Comparison of ENCODE assay signal across 21 mouse cellular contexts in genomic region chr3:55464226-55464625, GRCm38 (mm10). TPM values are rescaled to one million over a fixed set of nuclear protein-coding genes. Genes with fewer than 3 reads are reported as not detected.
A peak's percentile ranks its signal among the peaks of the same experiment; 100 is the strongest.
DNase-seq lines count a peak whose midpoint lies in the region; ATAC-seq and TF ChIP-seq lines count a peak whose summit lies in the region.
"Had no signal": no experiment of that assay in that cellular context is flagged by ENCODE, and none has a peak within 500 bp of the region (broad histone marks: within the 10 kb centered on the region; RNA-seq: fewer than 3 reads in every experiment).

No protein-coding gene starts in this region.

- H3K9me3 ChIP-seq in embryonic facial prominence, embryonic 13.5 days: no peaks in the 10 kb centered on the region
- no peaks in the 10 kb centered on the region for H3K9me3 ChIP-seq in embryonic facial prominence, embryonic 10.5 days
- no peaks in the 10 kb centered on the region for H3K9me3 ChIP-seq in midbrain, embryonic 14.5 days (ENCODE audit: control insufficient read depth, low read length)
- no peaks in the 10 kb centered on the region for H3K9me3 ChIP-seq in midbrain, embryonic 11.5 days (ENCODE audit: control insufficient read depth, low read length)
- H3K9me3 ChIP-seq in embryonic facial prominence, embryonic 14.5 days (ENCODE audit: control insufficient read depth, low read length): no peaks in the 10 kb centered on the region
- H3K9me3 ChIP-seq in limb, embryonic 12.5 days: 0 out of 2 replicates have a peak, but pooled peaks cover 5% of the 10 kb centered on the region
- H3K9me3 ChIP-seq in intestine, postnatal 0 days (ENCODE audit: control insufficient read depth): no peaks in the 10 kb centered on the region
- H3K9me3 ChIP-seq: forebrain, embryonic 12.5 days; heart, embryonic 13.5 days; intestine, embryonic 15.5 days had no signal

- no peak for DNase-seq in embryonic facial prominence, embryonic 10.5 days (ENCODE audit: low spot score)
- no peak for DNase-seq in midbrain, embryonic 14.5 days
- DNase-seq in midbrain, embryonic 11.5 days (ENCODE audit: low spot score, missing footprints): no peak
- no peak for DNase-seq in embryonic facial prominence, embryonic 14.5 days (ENCODE audit: low spot score)
- DNase-seq: gastrocnemius, postnatal 10 days; heart, adult 18-20 months; liver; right cerebral cortex, adult 18-20 months had no signal

- H3K4me1 ChIP-seq in embryonic facial prominence, embryonic 13.5 days: peaks cover 28% of the 10 kb centered on the region; the same call in 1 of the 2 replicates
- peaks cover 29% of the 10 kb centered on the region for H3K4me1 ChIP-seq in embryonic facial prominence, embryonic 10.5 days
- H3K4me1 ChIP-seq in midbrain, embryonic 14.5 days (ENCODE audit: control insufficient read depth, insufficient read depth, low read length): peaks cover 38% of the 10 kb centered on the region
- H3K4me1 ChIP-seq in midbrain, embryonic 11.5 days (ENCODE audit: control insufficient read depth, insufficient read depth, low read length): no peaks in the 10 kb centered on the region; the same call in 1 of the 2 replicates
- H3K4me1 ChIP-seq in embryonic facial prominence, embryonic 14.5 days (ENCODE audit: control insufficient read depth, insufficient read depth, low read length): peaks cover 4% of the 10 kb centered on the region; the same call in 1 of the 2 replicates
- peaks cover 33% of the 10 kb centered on the region for H3K4me1 ChIP-seq in limb, embryonic 12.5 days (replicated peaks)
- no peaks in the 10 kb centered on the region for H3K4me1 ChIP-seq in intestine, postnatal 0 days (replicated peaks; ENCODE audit: control insufficient read depth, insufficient read depth, low read length)
- H3K4me1 ChIP-seq: intestine, embryonic 15.5 days had no signal

- H3K36me3 ChIP-seq in embryonic facial prominence, embryonic 13.5 days: no peaks in the 10 kb centered on the region
- H3K36me3 ChIP-seq in embryonic facial prominence, embryonic 10.5 days (replicated peaks): no peaks in the 10 kb centered on the region
- H3K36me3 ChIP-seq in midbrain, embryonic 14.5 days (ENCODE audit: control insufficient read depth, insufficient read depth, low read length): no peaks in the 10 kb centered on the region
- no peaks in the 10 kb centered on the region; the same call in 1 of the 2 replicates for H3K36me3 ChIP-seq in midbrain, embryonic 11.5 days (ENCODE audit: control insufficient read depth, insufficient read depth, low read length)
- H3K36me3 ChIP-seq in embryonic facial prominence, embryonic 14.5 days (ENCODE audit: control insufficient read depth, insufficient read depth, low read length): no peaks in the 10 kb centered on the region
- peaks cover 6% of the 10 kb centered on the region; the same call in 1 of the 2 replicates for H3K36me3 ChIP-seq in limb, embryonic 12.5 days
- H3K36me3 ChIP-seq in intestine, postnatal 0 days (ENCODE audit: control insufficient read depth, insufficient read depth): no peaks in the 10 kb centered on the region
- H3K36me3 ChIP-seq: forebrain, embryonic 12.5 days; heart, embryonic 13.5 days; intestine, embryonic 15.5 days had no signal

- H3K27me3 ChIP-seq in embryonic facial prominence, embryonic 13.5 days: no peaks in the 10 kb centered on the region
- no peaks in the 10 kb centered on the region; the same call in 1 of the 2 replicates for H3K27me3 ChIP-seq in embryonic facial prominence, embryonic 10.5 days (replicated peaks; ENCODE audit: low read depth, poor library complexity, severe bottlenecking)
- no peaks in the 10 kb centered on the region for H3K27me3 ChIP-seq in midbrain, embryonic 14.5 days (ENCODE audit: control insufficient read depth, insufficient read depth, low read length)
- H3K27me3 ChIP-seq in midbrain, embryonic 11.5 days (ENCODE audit: control insufficient read depth, insufficient read depth, low read length): no peaks in the 10 kb centered on the region
- no peaks in the 10 kb centered on the region for H3K27me3 ChIP-seq in embryonic facial prominence, embryonic 14.5 days (replicated peaks; ENCODE audit: control insufficient read depth, insufficient read depth, low read length)
- 0 out of 2 replicates have a peak, but pooled peaks cover 3% of the 10 kb centered on the region for H3K27me3 ChIP-seq in limb, embryonic 12.5 days
- H3K27me3 ChIP-seq in intestine, postnatal 0 days (replicated peaks; ENCODE audit: control insufficient read depth, insufficient read depth, low read length): no peaks in the 10 kb centered on the region
- H3K27me3 ChIP-seq: forebrain, embryonic 12.5 days; heart, embryonic 13.5 days; intestine, embryonic 15.5 days had no signal

- ATAC-seq in embryonic facial prominence, embryonic 13.5 days (ENCODE audit: insufficient number of reproducible peaks, insufficient read depth, low FRiP score, low TSS enrichment, low read depth): no peak
- no peak for ATAC-seq in midbrain, embryonic 14.5 days (ENCODE audit: low FRiP score, low TSS enrichment)
- ATAC-seq in midbrain, embryonic 11.5 days (ENCODE audit: low FRiP score): no peak
- ATAC-seq in embryonic facial prominence, embryonic 14.5 days (ENCODE audit: low read depth): no peak
- ATAC-seq in limb, embryonic 12.5 days (ENCODE audit: insufficient number of reproducible peaks, insufficient read depth, low FRiP score, low TSS enrichment, low read depth): no peak
- ATAC-seq in intestine, postnatal 0 days: no peak
- ATAC-seq: intestine, embryonic 15.5 days; lung, postnatal 0 days had no signal

- H3K27ac ChIP-seq in embryonic facial prominence, embryonic 13.5 days: peak overlapping the region; percentile 69; the same call in 1 of the 2 replicates
- no peak overlapping the region; the same call in 1 of the 2 replicates for H3K27ac ChIP-seq in embryonic facial prominence, embryonic 10.5 days (replicated peaks)
- no peak overlapping the region for H3K27ac ChIP-seq in midbrain, embryonic 14.5 days (replicated peaks; ENCODE audit: low read depth, low read length)
- no peak overlapping the region for H3K27ac ChIP-seq in midbrain, embryonic 11.5 days (ENCODE audit: low read depth, low read length)
- H3K27ac ChIP-seq in embryonic facial prominence, embryonic 14.5 days (replicated peaks; ENCODE audit: low read depth, low read length): peak overlapping the region; percentile 46; the same call in 1 of the 2 replicates
- H3K27ac ChIP-seq in limb, embryonic 12.5 days: 0 out of 2 replicates have a peak overlapping the region, but pooled peaks have one; percentile 4
- H3K27ac ChIP-seq in intestine, postnatal 0 days (ENCODE audit: low read depth, low read length): no peak overlapping the region
- H3K27ac ChIP-seq: forebrain, embryonic 12.5 days; heart, embryonic 13.5 days; intestine, embryonic 15.5 days; stomach, postnatal 0 days had no signal

- WGBS in embryonic facial prominence, embryonic 13.5 days: 55% methylated on average over 3 of the region's 3 CpGs
- 69% methylated on average over 3 of the region's 3 CpGs for WGBS in embryonic facial prominence, embryonic 10.5 days
- WGBS in midbrain, embryonic 14.5 days: 48% methylated on average over 3 of the region's 3 CpGs
- 39% methylated on average over 3 of the region's 3 CpGs for WGBS in midbrain, embryonic 11.5 days
- WGBS in embryonic facial prominence, embryonic 14.5 days: 58% methylated on average over 3 of the region's 3 CpGs
- 68% methylated on average over 3 of the region's 3 CpGs for WGBS in limb, embryonic 12.5 days
- 77% methylated on average over 3 of the region's 3 CpGs for WGBS in intestine, postnatal 0 days

- H3K4me2 ChIP-seq in embryonic facial prominence, embryonic 13.5 days: peak overlapping the region; percentile 30
- peak overlapping the region; percentile 29; the same call in 1 of the 2 replicates for H3K4me2 ChIP-seq in midbrain, embryonic 14.5 days (ENCODE audit: low read length)
- H3K4me2 ChIP-seq in midbrain, embryonic 11.5 days: no peak overlapping the region
- H3K4me2 ChIP-seq in embryonic facial prominence, embryonic 14.5 days (ENCODE audit: low read depth, low read length): peak overlapping the region; percentile 21; the same call in 1 of the 2 replicates
- H3K4me2 ChIP-seq in limb, embryonic 12.5 days: no peak overlapping the region
- no peak overlapping the region for H3K4me2 ChIP-seq in intestine, postnatal 0 days (replicated peaks; ENCODE audit: low read depth)
- H3K4me2 ChIP-seq: forebrain, embryonic 12.5 days; heart, embryonic 13.5 days; intestine, embryonic 15.5 days had no signal

- H3K9ac ChIP-seq in embryonic facial prominence, embryonic 13.5 days: no peak overlapping the region
- no peak overlapping the region for H3K9ac ChIP-seq in midbrain, embryonic 14.5 days (replicated peaks; ENCODE audit: low read length)
- no peak overlapping the region for H3K9ac ChIP-seq in midbrain, embryonic 11.5 days (ENCODE audit: low read length)
- no peak overlapping the region for H3K9ac ChIP-seq in embryonic facial prominence, embryonic 14.5 days (ENCODE audit: low read depth, low read length)
- H3K9ac ChIP-seq in limb, embryonic 12.5 days (replicated peaks): no peak overlapping the region
- no peak overlapping the region for H3K9ac ChIP-seq in intestine, postnatal 0 days (ENCODE audit: low read depth, low read length)
- H3K9ac ChIP-seq: forebrain, embryonic 12.5 days; heart, embryonic 13.5 days; intestine, embryonic 15.5 days had no signal

- TF ChIP-seq CTCF in intestine, postnatal 0 days (IDR thresholded peaks at IDR 0.05; ENCODE audit: low read depth): no peak

- H3K4me3 ChIP-seq in embryonic facial prominence, embryonic 13.5 days: no peak overlapping the region
- no peak overlapping the region for H3K4me3 ChIP-seq in embryonic facial prominence, embryonic 10.5 days
- H3K4me3 ChIP-seq in midbrain, embryonic 14.5 days (replicated peaks; ENCODE audit: low read depth, low read length): no peak overlapping the region
- H3K4me3 ChIP-seq in midbrain, embryonic 11.5 days (ENCODE audit: low read depth, low read length): no peak overlapping the region
- no peak overlapping the region for H3K4me3 ChIP-seq in embryonic facial prominence, embryonic 14.5 days (ENCODE audit: low read depth, low read length)
- no peak overlapping the region for H3K4me3 ChIP-seq in limb, embryonic 12.5 days (replicated peaks)
- H3K4me3 ChIP-seq in intestine, postnatal 0 days (ENCODE audit: low read depth, low read length): no peak overlapping the region
- H3K4me3 ChIP-seq: forebrain, embryonic 12.5 days; heart, embryonic 13.5 days; intestine, embryonic 15.5 days had no signal

RNA-seq across cellular contexts. Expression of gene Gm21954, which starts 7.8 kb away (rescaled TPM):
- polyA plus RNA-seq in embryonic facial prominence, embryonic 13.5 days (2015; fragmentation: Nextera tagmentation; extraction: Ambion mirVana): not detected in 2 replicates
- polyA plus RNA-seq in embryonic facial prominence, embryonic 10.5 days (2016; fragmentation: Nextera tagmentation; extraction: Ambion mirVana): not detected in 2 replicates
- polyA plus RNA-seq in midbrain, embryonic 14.5 days (2014; fragmentation: Nextera tagmentation; extraction: Ambion mirVana): not detected in 2 replicates
- not detected in 2 replicates for polyA plus RNA-seq in midbrain, embryonic 11.5 days (2014; fragmentation: Nextera tagmentation; extraction: Ambion mirVana)
- not detected in 2 replicates for polyA plus RNA-seq in embryonic facial prominence, embryonic 14.5 days (2014; fragmentation: Nextera tagmentation; extraction: Ambion mirVana)
- polyA plus RNA-seq in limb, embryonic 12.5 days (2016; fragmentation: Nextera tagmentation; extraction: Ambion mirVana): not detected in 2 replicates
- polyA plus RNA-seq in intestine, postnatal 0 days (2015; fragmentation: Nextera tagmentation; extraction: Ambion mirVana): not detected in 2 replicates
- polyA plus RNA-seq: C2C12; forebrain, embryonic 12.5 days; heart, embryonic 13.5 days; intestine, embryonic 15.5 days; kidney, embryonic 14.5 days; large intestine, adult 2 months; liver, embryonic 16.5 days; lung, postnatal 0 days; neural tube, embryonic 11.5 days; stomach, postnatal 0 days had no signal

Comparison
In these comparisons a context has a peak if more than half of its experiments do, and no peak if none do; other contexts are left out.
1. H3K27ac ChIP-seq: peak in embryonic facial prominence, embryonic 13.5 days (single experiment), embryonic facial prominence, embryonic 14.5 days (single experiment) and limb, embryonic 12.5 days (single experiment); none in embryonic facial prominence, embryonic 10.5 days (single experiment), midbrain, embryonic 14.5 days (single experiment), midbrain, embryonic 11.5 days (single experiment) and intestine, postnatal 0 days (single experiment).
2. H3K4me2 ChIP-seq: peak in embryonic facial prominence, embryonic 13.5 days (single experiment), midbrain, embryonic 14.5 days (single experiment) and embryonic facial prominence, embryonic 14.5 days (single experiment); none in midbrain, embryonic 11.5 days (single experiment), limb, embryonic 12.5 days (single experiment) and intestine, postnatal 0 days (single experiment).